Mouse (Mus musculus): Measurements from ENCODE around the gene 1700019A02Rik. TPM values are rescaled to one million over a fixed set of nuclear protein-coding genes. Genes with fewer than 3 reads are reported as not detected.

1700019A02Rik gene
- total RNA-seq (2023), result under 1 TPM in 1 of 2 experiments, not detected in 1; 0.82 TPM

DNA sequence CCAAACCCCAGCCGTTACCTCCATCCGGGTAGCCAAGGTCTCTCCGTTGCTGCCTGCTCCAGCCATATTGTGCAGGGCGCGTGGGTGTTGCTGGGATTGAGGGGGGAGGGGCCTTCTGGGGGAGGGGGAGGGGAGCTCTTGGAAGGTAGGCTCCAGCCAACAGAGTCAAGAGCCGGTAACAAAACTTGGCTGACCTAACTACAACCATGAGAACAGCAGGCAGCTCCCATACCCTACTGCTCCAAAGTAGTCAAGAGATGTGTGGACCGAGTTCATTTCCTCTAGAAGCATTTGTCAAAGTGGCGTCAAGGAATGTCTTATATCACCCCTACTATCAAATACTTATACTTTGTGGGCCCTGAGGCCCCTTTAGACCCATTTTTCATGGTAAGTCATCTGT is at the start of gene 1700019A02Rik:
Gene 1700019A02Rik, minus strand, starts transcription at position 101 of the 400 bp plus-strand sequence.

Other genes starting within 250 kb of the 1700019A02Rik start
- under 1 TPM; 0.82 to 0.98 TPM for gene 1700019D03Rik, start 167.5 kb downstream of the 1700019A02Rik start, total RNA-seq (2023)
- not detected for gene Mstn, start 126.0 kb downstream of the 1700019A02Rik start, total RNA-seq (2023)
- gene Pms1, start 109.4 kb upstream of the 1700019A02Rik start, total RNA-seq (2023), result 10 to 100 TPM; 18.9 to 23.8 TPM
- gene Ormdl1, start 109.5 kb upstream of the 1700019A02Rik start, total RNA-seq (2023), result 10 to 100 TPM; 18.8 to 24.2 TPM
- gene Gm28778, start 109.5 kb upstream of the 1700019A02Rik start, total RNA-seq (2023), result not detected
- gene Osgepl1, start 126.0 kb upstream of the 1700019A02Rik start, total RNA-seq (2023), result 10 to 100 TPM in 1 of 2 experiments, 1 to 10 TPM in 1; 8.9 to 10.5 TPM
- gene Asdurf, start 165.0 kb upstream of the 1700019A02Rik start, total RNA-seq (2023), result 10 to 100 TPM in 1 of 2 experiments, not detected in 1; 12.9 TPM
- not detected for gene Gm28551, start 165.0 kb upstream of the 1700019A02Rik start, total RNA-seq (2023)
- gene Asnsd1, start 165.1 kb upstream of the 1700019A02Rik start, total RNA-seq (2023), result 10 to 100 TPM; 36.1 to 40.6 TPM

All from T-cell, adult 66 days (primary cell).